Mouse (Mus musculus) neural tube, embryonic 13.5 days (tissue): ENCODE data around the gene Prrc2a. TPM values are rescaled to one million over a fixed set of nuclear protein-coding genes. Genes with fewer than 3 reads are reported as not detected.

ENCODE experiments used
- ATAC-seq: fragments of 200-750 bp; cut with Nextera tagmentation; 2 replicates; pipeline ENCODE4 v1.8.0; 2017; ENCODE audit warnings: low read depth, mild to moderate bottlenecking, moderate TSS enrichment, moderate library complexity
- H3K27ac ChIP-seq: fragments of 300-500 bp; sonication (generic); replicated peaks from 2 replicates; pipeline ENCODE4 v1.5.1; 2015; ENCODE audit warnings: moderate library complexity, mild to moderate bottlenecking, inconsistent platforms
- H3K27me3 ChIP-seq: fragments of 300-500 bp; sonication (generic); 2 replicates; pipeline ENCODE4 v1.6.1; 2015; ENCODE audit warnings: mild to moderate bottlenecking, inconsistent platforms
- H3K36me3 ChIP-seq: fragments of 300-500 bp; sonication (generic); 2 replicates; pipeline ENCODE4 v1.6.1; 2015; ENCODE audit warnings: mild to moderate bottlenecking, inconsistent platforms
- H3K4me1 ChIP-seq: fragments of 300-500 bp; sonication (generic); replicated peaks from 2 replicates; pipeline ENCODE4 v1.6.1; 2015; ENCODE audit warnings: inconsistent platforms
- H3K4me2 ChIP-seq: fragments of 300-500 bp; sonication (generic); 2 replicates; pipeline ENCODE4 v1.6.1; 2015; ENCODE audit warnings: inconsistent platforms, mild to moderate bottlenecking, moderate library complexity
- H3K4me3 ChIP-seq: fragments of 300-500 bp; sonication (generic); 2 replicates; pipeline ENCODE4 v1.5.1; 2015; ENCODE audit warnings: mild to moderate bottlenecking, inconsistent platforms
- H3K9ac ChIP-seq: fragments of 300-500 bp; sonication (generic); 2 replicates; pipeline ENCODE4 v1.6.1; 2015; ENCODE audit warnings: moderate library complexity, mild to moderate bottlenecking, inconsistent platforms
- H3K9me3 ChIP-seq: fragments of 300-500 bp; sonication (generic); 2 replicates; pipeline ENCODE4 v1.6.1; 2016; ENCODE audit warnings: inconsistent platforms
- WGBS: fragments of 180-500 bp; shearing (Covaris S2); methylation state at CpG from one replicate; pipeline ENCODE4 v1.1.7; 2015; 5-methylcytosine and 5-hydroxymethylcytosine counted together
- polyA plus RNA-seq: library from polyadenylated mRNA; unstranded; fragments of >200 nt; fragmentation: Nextera tagmentation; extraction: Ambion mirVana; gene quantifications from 2 replicates; pipeline ENCODE4 v1.2.1, GENCODE M21; 2015

Prrc2a gene
- polyA plus RNA-seq, 1 experiment from 2014 or later = 178 TPM

- no peaks in the 10 kb centered on the region for H3K9me3 ChIP-seq
- no peak overlapping the region for H3K4me2 ChIP-seq
- H3K4me1 ChIP-seq = peaks cover 23% of the 10 kb centered on the region
- H3K27me3 ChIP-seq = no peaks in the 10 kb centered on the region
- no peaks in the 10 kb centered on the region for H3K36me3 ChIP-seq
- no peak overlapping the region for H3K9ac ChIP-seq
- H3K27ac ChIP-seq = no peak overlapping the region
- no peak overlapping the region for H3K4me3 ChIP-seq
- no peak for ATAC-seq
- 89% methylated on average over 7 of the region's 7 CpGs for WGBS
Observed at GRCm38 (mm10) chr17:35167794-35168193, 3.1 kb upstream of the Prrc2a start.

GRCm38 (mm10) chr17:35166352-35167035, 1.8 kb upstream of the Prrc2a start:
- 42% methylated on average over 8 of the region's 8 CpGs for WGBS
- H3K4me3 ChIP-seq = peak overlapping the region; percentile 99
- H3K36me3 ChIP-seq = peaks cover 10% of the 10 kb centered on the region
- no peaks in the 10 kb centered on the region for H3K27me3 ChIP-seq
- H3K9ac ChIP-seq = peak overlapping the region; percentile 71
- no peak for ATAC-seq
- peaks cover 36% of the 10 kb centered on the region for H3K4me1 ChIP-seq
- H3K27ac ChIP-seq = peak overlapping the region; percentile 97
- peak overlapping the region; percentile 100 for H3K4me2 ChIP-seq
- H3K9me3 ChIP-seq = no peaks in the 10 kb centered on the region

- H3K9me3 ChIP-seq = no peaks in the 10 kb centered on the region
- peaks cover 19% of the 10 kb centered on the region for H3K36me3 ChIP-seq
- peak overlapping the region; percentile 99 for H3K4me3 ChIP-seq
- 26% methylated on average over 12 of the region's 12 CpGs for WGBS
- H3K27ac ChIP-seq = peak overlapping the region; percentile 97
- H3K4me1 ChIP-seq = peaks cover 43% of the 10 kb centered on the region
- no peaks in the 10 kb centered on the region for H3K27me3 ChIP-seq
- H3K4me2 ChIP-seq = peak overlapping the region; percentile 100
- peak overlapping the region; percentile 71 for H3K9ac ChIP-seq
- peak; percentile 87 for ATAC-seq
Observed at GRCm38 (mm10) chr17:35165451-35166155, 906 bp upstream of the Prrc2a start.

GRCm38 (mm10) chr17:35164218-35164567, 504 bp downstream of the Prrc2a start:
- WGBS = 0% methylated on average over 20 of the region's 28 CpGs
- Histone ChIP-seq H3K36me3 (peaks cover 33% of the 10 kb centered on the region), H3K27ac (peak overlapping the region; percentile 98), H3K9ac (peak overlapping the region; percentile 100), H3K4me1 (peaks cover 43% of the 10 kb centered on the region), H3K4me3 (peak overlapping the region; percentile 99), H3K27me3 (no peaks in the 10 kb centered on the region), H3K4me2 (peak overlapping the region; percentile 100), H3K9me3 (no peaks in the 10 kb centered on the region)
- peak; percentile 1; the same call in 1 of the 2 replicates for ATAC-seq

- Histone ChIP-seq H3K4me2 (peak overlapping the region; percentile 100), H3K9ac (peak overlapping the region; percentile 100), H3K27me3 (no peaks in the 10 kb centered on the region), H3K27ac (peak overlapping the region; percentile 98), H3K36me3 (peaks cover 40% of the 10 kb centered on the region), H3K4me1 (peaks cover 43% of the 10 kb centered on the region), H3K9me3 (no peaks in the 10 kb centered on the region), H3K4me3 (peak overlapping the region; percentile 99)
- no peak for ATAC-seq
- WGBS = 12% methylated on average over 8 of the region's 8 CpGs
Observed at GRCm38 (mm10) chr17:35163326-35164081, 1.2 kb downstream of the Prrc2a start.

- H3K27ac ChIP-seq = no peak overlapping the region
- H3K9me3 ChIP-seq = no peaks in the 10 kb centered on the region
- H3K4me1 ChIP-seq = peaks cover 43% of the 10 kb centered on the region
- no peak for ATAC-seq
- no peaks in the 10 kb centered on the region for H3K27me3 ChIP-seq
- peak overlapping the region; percentile 99 for H3K4me3 ChIP-seq
- H3K4me2 ChIP-seq = peak overlapping the region; percentile 100
- peak overlapping the region; percentile 100 for H3K9ac ChIP-seq
- H3K36me3 ChIP-seq = peaks cover 47% of the 10 kb centered on the region
- 57% methylated on average over 12 of the region's 12 CpGs for WGBS
Observed at GRCm38 (mm10) chr17:35162730-35163129, 2.0 kb downstream of the Prrc2a start.

GRCm38 (mm10) chr17:35162121-35162520, 2.6 kb downstream of the Prrc2a start:
- H3K4me1 ChIP-seq = peaks cover 42% of the 10 kb centered on the region
- peak overlapping the region; percentile 99 for H3K4me3 ChIP-seq
- H3K27me3 ChIP-seq = no peaks in the 10 kb centered on the region
- H3K36me3 ChIP-seq = peaks cover 54% of the 10 kb centered on the region
- H3K9ac ChIP-seq = peak overlapping the region; percentile 100
- peak overlapping the region; percentile 100 for H3K4me2 ChIP-seq
- ATAC-seq = no peak
- no peaks in the 10 kb centered on the region for H3K9me3 ChIP-seq
- WGBS = 78% methylated on average over 14 of the region's 14 CpGs
- H3K27ac ChIP-seq = no peak overlapping the region

GRCm38 (mm10) chr17:35161421-35161820, 3.3 kb downstream of the Prrc2a start:
- Histone ChIP-seq H3K27ac (no peak overlapping the region), H3K4me3 (peak overlapping the region; percentile 99; the same call in 1 of the 2 replicates), H3K27me3 (no peaks in the 10 kb centered on the region), H3K9me3 (no peaks in the 10 kb centered on the region), H3K4me2 (peak overlapping the region; percentile 100; the same call in 1 of the 2 replicates), H3K36me3 (peaks cover 61% of the 10 kb centered on the region), H3K4me1 (peaks cover 35% of the 10 kb centered on the region), H3K9ac (peak overlapping the region; percentile 100; the same call in 1 of the 2 replicates)
- ATAC-seq = no peak
- WGBS = 73% methylated on average over 11 of the region's 11 CpGs

GRCm38 (mm10) chr17:35159638-35160037, 5.1 kb downstream of the Prrc2a start:
- Histone ChIP-seq H3K4me2 (no peak overlapping the region), H3K4me3 (no peak overlapping the region), H3K36me3 (peaks cover 78% of the 10 kb centered on the region), H3K27me3 (no peaks in the 10 kb centered on the region), H3K4me1 (peaks cover 28% of the 10 kb centered on the region), H3K27ac (no peak overlapping the region), H3K9ac (no peak overlapping the region), H3K9me3 (no peaks in the 10 kb centered on the region)
- ATAC-seq = no peak
- WGBS = 81% methylated on average over 7 of the region's 7 CpGs

- Histone ChIP-seq H3K9me3 (no peaks in the 10 kb centered on the region), H3K4me3 (no peak overlapping the region), H3K4me2 (no peak overlapping the region), H3K27ac (no peak overlapping the region), H3K36me3 (peaks cover 85% of the 10 kb centered on the region), H3K4me1 (peaks cover 28% of the 10 kb centered on the region), H3K9ac (no peak overlapping the region), H3K27me3 (no peaks in the 10 kb centered on the region)
- WGBS = 95% methylated on average over 16 of the region's 16 CpGs
- no peak for ATAC-seq
Observed at GRCm38 (mm10) chr17:35158850-35159593, 5.7 kb downstream of the Prrc2a start.

GRCm38 (mm10) chr17:35157661-35158175, 7.0 kb downstream of the Prrc2a start:
- peaks cover 19% of the 10 kb centered on the region for H3K4me1 ChIP-seq
- H3K27me3 ChIP-seq = no peaks in the 10 kb centered on the region
- H3K36me3 ChIP-seq = peaks cover 98% of the 10 kb centered on the region
- 90% methylated on average over 8 of the region's 8 CpGs for WGBS
- no peaks in the 10 kb centered on the region for H3K9me3 ChIP-seq
- H3K9ac ChIP-seq = no peak overlapping the region
- no peak overlapping the region for H3K4me2 ChIP-seq
- ATAC-seq = no peak
- H3K4me3 ChIP-seq = no peak overlapping the region
- H3K27ac ChIP-seq = no peak overlapping the region
